Mouse (Mus musculus) ZHBTc4 (cell line): ENCODE results near the gene Rbm8a2.

ENCODE experiments used
- DNase-seq: peaks from one replicate; pipeline ENCODE4 v3.0.0-alpha.2; 2011; ENCODE audit warnings: low read depth, low spot score

Gene Rbm8a2

DNA sequence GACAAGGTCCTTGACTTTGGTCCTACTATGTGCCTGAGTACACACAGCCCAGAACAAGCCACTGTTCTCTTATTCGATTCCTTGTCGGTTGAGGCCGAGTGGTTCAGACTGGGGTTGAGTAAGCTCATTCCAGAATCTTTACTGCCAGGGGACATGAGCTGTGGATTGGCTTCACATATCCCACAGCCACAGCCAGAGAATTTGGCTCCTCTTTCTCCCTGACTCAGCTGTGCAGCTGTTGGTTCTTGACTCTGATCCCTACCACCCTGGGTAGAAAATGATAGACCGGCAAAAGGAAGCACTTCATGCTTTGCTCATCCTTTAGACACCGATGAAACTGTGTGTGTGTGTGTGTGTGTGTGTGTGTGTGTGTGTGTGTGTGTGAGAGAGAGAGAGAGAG, 47.5 kb downstream of the Rbm8a2 start:
- DNase-seq = no peak
